Mouse (Mus musculus) c-Kit-positive CD71-positive TER-119-positive erythroid progenitor cells, embryonic 14.5 days (primary cell): ENCODE data around the gene Cep295.
"Not testable (repeated sequence)": the region's sequence is repeated elsewhere in the genome, so short reads cannot be mapped to it uniquely, and the experiment has no call there.

Experiments
- DNase-seq: peaks from one replicate; pipeline ENCODE4 v3.0.0-alpha.2; 2013; ENCODE audit warnings: low spot score

The Cep295 gene

DNA sequence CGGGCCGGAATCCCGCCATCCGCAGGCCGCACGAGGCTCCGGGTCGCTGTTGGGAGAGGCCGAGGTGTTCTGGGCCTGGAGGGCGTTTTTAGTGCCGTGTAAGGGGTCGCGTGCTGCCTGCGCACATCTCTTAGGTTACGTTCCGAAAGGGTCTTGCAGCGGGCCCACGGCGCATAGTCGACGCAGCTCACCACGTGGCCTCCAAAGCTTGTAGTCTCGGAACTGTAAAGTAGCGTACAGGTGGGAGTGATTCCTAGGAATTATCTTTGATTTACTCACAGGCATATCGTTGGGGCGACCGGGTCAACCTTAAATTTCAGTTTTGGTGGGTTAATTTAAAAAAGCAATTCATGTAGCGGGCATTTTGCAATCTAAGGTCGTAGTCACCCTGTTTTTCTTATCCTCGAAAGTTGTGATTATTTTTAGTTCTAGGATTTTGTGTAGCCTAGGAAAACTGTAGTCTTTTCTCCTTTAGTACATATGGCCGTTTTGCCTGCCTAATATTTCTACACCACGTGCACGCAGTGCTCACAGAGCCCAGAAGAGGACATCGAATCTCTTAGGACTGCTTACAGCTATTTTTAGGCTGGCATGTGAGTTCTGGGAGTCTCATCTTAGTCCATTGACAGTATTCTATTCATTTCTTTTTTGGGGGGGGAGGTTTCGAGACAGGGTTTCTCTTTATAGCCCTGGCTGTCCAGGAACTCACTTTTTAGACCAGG is 51.0 kb downstream of the Cep295 start, which contains the start of gene 4931406C07Rik:
4931406C07Rik (minus strand) TSS at position 51 of the 722 bp plus-strand sequence.
- DNase-seq = no peak

DNA sequence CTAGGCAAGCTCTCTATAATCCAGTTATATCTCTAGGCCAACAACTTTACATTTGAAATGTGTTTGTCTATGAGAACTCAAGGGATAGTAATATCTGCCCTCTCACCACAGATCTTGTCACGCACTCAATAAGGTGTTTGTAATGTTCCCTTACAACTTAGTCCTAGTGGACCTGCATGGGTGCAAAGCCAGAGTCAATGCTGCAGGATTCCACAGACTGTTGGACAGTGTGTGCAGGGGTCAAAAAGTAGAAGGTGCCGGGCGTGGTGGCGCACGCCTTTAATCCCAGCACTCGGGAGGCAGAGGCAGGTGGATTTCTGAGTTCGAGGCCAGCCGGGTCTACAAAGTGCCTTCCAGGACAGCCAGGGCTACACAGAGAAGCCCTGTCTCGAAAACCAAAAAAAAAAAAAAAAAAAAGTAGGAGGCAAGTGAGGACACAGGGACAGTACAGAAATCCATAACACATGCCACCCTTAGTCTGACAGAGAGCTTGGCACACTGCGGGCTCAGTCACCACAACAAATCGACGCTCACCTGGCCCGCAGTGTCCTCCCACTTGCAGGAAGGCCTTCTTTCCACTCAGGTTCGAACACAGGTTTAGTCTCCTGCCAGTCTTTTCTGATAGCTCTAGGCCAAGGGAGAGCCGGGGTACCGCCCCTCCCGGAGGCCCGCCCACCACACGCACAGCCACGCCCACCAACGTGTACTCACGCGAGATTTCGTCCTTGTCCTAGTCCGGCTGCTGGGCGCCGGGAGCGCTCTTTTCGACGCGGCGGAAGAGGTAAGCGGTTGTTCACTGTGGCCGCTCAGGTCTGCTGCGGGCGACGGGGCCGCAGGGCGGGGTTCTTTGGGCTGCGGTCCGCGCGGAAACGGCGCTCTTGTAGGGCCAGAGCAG is 51.8 kb downstream of the Cep295 start, which contains the start of gene Taf1d:
Taf1d (plus strand) TSS at position 712 of the 895 bp plus-strand sequence.
- DNase-seq = peak; percentile 93

DNA sequence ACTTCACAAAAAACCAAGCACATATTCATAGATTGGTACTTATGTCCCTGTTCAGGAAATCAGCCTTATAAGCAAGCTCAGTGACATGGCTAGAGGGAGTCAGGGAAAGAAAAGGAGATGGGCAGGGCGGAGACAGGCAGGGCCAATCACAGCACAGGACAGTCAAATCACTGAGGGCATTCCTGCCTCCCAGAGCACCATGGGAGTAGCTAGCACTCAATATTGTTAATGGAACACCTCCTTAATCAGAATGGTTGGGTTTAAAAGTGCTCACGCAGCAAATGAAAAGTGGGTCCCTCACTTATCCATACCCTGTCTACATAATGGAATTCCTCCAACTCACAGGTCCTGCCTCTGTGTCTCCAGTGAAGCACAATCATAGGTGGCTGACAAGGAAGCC is 54.7 kb downstream of the Cep295 start:
- no peak for DNase-seq

DNA sequence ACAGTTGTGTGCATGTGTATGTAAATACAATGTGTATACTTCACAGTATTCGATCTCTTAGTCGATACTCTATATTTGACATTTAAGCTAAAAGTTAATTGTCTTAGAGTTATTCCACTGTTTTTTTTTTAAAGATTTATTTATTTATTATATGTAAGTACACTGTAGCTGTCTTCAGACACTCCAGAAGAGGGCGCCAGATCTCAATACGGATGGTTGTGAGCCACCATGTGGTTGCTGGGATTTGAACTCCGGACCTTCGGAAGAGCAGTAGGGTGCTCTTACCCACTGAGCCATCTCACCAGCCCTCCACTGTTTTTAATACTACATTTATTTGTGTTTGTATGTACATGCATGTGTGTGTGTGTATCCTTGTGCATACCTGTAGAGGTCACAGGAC is 55.6 kb downstream of the Cep295 start:
- DNase-seq = not testable (repeated sequence)

DNA sequence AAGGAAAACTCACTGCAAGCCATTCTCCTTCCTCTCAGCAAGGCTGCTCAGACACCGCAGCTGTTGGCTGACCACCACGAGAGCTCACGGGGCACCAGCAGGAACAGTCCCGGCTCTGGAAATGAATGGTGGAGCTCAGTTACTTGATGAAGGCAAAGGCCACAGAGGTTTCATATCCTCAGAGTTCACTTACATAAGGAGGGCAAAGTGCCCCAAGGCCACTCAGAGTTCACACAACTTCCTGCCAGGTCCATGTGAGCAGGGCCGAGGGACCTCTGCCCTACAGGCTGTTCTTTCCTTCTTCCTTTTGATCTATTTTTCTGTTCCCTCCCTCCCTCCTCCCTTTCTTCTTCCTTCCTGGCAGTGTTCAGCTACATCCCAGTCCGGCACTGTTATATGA is 56.2 kb downstream of the Cep295 start:
- DNase-seq = no peak

DNA sequence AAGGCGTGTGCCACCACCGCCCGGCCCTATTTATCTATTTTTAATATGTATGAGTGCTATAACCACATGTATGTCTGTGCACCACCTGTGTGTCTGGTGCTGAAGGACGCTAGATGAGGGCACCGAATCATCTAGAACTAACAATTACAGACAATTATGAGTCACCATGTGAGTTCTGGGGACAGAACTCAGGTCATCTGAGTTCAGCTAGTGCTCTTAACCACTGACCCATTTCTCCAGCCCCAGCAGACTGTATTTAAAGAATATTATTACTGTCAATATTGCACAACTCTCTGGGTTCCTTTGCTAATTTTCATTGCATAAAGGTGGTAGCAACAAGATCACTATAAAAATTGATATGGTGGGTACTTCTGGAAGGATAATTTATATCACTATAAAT is 57.5 kb downstream of the Cep295 start:
- no peak for DNase-seq

DNA sequence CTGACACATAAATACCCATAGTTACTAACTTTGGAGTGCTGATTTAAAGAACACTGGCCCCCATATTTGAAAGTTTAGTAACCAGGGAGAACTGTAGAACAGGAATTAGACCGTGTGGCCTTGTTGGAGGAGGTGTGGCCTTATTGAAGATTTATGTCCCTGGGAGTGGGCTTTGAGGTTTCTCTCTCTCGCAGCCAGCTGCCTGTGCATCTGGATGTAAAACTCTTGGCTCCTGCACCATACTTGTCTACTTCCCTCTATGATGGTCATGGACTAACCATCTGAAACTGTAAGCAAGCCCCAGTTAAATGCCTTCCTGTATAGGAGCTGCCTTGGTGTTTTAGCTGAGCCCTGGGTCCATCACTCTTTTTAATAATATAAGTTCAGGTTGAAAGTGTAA is 59.1 kb downstream of the Cep295 start:
- DNase-seq = no peak

DNA sequence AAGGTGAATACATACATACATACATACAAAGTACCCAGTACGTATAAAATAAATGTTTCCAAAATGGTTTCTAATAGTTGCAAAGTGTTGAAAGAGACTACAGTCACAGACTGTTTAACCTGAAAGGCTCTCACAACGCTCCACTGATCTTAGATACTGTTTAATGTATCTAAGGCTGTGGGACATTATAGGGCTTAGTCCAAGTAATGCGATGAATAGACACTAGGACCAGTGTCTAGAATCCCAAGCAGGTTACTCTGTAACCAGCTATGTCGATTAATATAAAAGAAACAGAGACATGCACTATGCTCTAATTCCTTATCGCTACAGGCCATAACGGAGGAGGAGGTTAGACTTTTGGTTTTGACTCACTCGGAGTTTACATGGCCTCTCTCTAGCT is 60.5 kb downstream of the Cep295 start:
- no peak for DNase-seq

DNA sequence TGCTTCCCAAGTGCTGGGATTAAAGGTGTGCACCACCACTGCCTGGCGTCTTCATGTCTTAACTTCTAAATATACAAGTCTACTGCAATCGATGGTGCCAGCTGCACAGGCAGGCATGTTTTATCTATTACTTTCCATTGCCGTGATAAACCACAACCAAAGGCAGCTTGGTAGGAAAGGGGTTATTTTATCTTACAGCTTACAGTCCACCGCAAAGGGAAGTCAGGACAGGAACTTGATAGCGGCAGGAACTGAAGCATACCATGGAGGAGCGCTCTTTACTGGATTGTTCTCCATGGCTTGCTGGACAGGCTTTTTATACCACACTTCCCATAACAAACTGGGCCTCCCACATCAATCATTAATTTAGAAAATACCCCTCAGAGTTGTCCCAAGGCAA is 68.3 kb downstream of the Cep295 start:
- DNase-seq = peak; percentile 46

DNA sequence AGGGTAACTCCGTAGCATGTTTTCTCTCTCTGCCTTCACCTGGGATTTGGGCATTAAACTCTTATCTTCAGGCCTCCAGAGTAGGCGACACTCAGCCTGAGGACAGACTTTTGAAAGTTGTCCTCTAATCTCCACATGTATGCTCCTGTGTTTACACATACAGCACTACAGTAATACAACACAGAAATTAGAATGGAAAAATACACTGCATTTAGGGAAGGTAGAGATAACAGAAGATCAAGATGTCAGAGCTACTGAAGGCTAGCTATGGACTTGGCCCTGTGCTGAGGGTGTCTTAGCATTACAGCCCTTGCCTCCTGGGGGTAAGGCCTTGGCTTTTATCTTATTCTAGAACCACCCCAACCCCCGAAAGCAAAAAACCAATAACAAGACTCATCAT is 69.2 kb downstream of the Cep295 start:
- DNase-seq = no peak

DNA sequence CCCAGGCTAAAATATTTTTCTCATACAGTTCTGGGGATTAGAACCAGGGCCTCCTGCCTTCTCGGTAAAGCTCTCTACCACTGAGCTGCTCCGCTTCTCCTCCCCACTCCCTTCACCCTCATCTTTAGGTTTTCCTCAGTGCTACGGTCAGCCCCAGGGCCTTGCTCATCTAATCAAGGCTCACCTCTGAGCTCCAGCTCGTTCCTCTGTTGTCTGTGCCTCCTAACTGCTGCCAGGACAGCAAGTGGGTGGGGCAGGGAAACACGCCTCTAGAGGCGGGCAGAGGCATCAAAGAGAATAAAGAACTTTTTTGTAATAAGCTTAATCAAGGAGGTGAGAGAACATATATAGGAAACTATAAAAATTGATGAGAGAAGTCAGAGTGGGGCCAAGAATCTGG is 69.7 kb downstream of the Cep295 start:
- DNase-seq = no peak

DNA sequence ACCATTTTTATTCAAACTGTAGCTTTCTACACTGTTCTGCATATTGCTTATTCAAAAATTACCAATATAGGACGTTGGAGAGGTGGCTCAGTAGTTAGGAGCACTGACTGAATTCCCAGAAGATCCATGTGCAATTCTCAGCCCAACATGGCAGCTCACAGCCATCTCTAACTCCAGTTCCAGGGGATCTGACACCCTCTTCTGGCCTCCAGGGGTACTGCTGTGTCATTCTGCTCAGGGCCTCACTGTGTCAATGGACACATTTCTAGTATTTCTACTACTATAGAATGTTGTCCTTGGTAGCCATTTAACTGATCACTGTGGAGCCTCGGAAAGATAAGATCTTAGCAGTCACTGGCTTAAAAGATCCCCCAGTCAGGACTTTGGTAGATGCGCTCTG is 72.1 kb downstream of the Cep295 start:
- DNase-seq = no peak

DNA sequence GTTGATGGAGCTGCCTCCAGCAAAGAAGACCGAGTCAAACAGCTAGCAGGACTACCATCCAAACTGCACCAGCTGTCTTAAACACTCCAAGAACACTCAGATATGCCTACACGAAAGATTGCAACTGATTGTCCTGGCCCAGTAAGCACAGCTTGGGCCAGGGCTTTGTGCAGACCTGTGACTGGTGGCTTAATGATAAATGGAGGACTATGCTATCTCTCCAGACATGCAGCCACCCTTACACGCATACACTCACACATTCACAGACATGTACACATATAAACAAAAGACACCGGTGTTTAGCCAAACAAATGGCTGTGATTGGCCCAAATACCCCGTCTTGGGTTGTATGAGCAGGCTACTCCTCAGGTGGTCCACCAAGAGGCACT is 77.1 kb downstream of the Cep295 start:
- DNase-seq = no peak

DNA sequence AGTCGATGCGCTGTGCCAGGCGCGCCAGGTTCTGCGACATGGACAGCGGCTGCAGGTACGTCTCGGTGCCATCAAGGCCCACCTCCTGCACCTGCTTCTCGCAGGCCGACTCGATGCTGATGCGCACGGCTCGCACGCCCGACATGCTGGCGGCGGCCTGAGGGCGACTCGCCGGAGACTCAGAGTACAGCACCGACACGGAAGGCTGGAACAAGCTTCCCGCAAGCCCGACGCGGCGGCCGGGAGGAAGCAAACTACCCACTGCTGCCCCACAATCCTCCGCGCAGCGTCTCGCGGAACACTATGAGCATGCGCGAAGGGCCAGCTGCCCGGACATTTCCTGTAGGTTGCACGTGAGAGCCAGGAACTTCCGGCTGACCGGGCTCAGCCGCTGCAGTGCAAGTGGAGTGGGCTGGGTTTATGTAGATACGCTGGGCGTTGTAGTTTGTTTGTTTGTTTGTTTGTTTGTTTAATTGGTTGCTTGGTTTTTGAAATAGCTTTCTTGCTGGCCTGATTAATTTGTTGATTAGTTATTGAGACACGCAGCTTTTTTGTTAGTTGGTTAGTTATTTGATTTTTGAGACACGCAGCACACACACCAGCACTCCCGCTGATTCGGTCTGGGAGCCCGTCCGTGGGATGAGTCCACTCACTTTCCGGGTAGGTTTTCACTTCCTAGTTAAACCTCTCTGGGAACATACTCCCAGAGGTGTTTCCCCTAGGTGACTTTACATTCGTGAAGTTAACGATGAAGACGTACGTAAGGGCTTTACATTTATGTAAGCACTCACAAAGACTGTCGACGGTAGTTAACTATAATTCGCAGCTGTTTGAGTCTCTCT is 77.7 kb downstream of the Cep295 start, which contains the start of gene Med17:
Med17 (minus strand) TSS at position 283 of the 842 bp plus-strand sequence.
- DNase-seq = peak; percentile 92

DNA sequence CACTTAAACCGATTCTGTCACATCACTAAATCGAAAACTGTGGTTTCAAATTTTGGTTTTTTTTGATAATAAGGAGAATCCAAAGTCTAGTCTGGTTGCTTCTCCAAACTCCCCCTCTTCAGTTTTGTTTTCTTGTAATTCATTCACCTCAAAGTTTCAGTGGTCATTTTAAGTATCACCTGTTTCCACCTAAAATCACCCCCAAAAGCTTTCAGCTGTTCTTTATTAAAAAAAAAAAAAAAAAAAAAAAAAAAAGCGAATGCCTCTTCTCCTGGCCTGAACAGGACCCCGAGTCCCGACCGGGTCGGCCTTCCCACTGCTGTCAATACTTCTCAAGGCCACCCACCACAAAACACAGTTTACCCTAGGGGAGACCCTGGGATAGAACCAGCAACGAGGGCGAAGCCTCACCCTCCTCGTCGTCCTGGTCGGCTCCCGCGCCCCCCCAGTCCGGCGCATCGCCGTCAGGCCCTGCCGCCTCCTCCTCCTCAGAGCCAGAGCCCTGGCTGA is 78.4 kb downstream of the Cep295 start:
- no peak for DNase-seq

DNA sequence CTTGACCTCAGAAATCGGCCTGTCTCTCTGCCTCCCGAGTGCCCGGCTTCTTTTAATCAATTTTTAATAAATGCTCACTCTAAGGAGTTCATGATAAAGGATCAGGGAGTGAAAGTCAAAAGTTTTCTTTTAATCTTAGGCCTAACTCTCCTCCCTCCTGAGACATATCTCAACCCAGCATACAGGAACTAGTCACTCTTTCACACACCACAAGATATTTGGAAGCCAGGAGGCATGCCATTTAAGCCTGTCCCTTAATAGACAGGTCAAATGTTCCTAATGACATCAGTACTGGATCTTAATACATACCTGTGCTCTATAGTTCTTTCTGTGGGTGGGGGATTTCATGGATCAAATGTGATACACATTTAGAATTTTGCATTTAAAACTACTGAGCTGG is 79.2 kb downstream of the Cep295 start:
- DNase-seq = no peak

DNA sequence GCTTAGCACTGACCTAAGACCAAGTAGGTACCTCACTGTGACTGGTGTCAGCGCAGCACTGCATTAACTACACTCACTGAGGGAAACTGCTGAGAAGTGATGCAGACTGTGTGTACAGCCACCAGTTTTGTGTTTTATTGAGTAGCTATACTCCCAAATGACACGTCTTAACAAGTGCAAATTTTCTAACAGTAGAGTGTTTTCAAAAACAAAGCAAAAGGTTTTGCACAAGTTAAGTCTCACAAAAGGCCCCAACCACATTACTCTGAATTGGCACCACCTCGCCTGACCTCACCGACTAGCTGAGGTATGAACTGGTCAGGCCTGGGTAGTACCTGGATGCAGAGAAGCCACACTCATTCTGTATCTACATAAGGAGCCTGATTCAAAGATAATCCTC is 80.7 kb downstream of the Cep295 start:
- DNase-seq = no peak

DNA sequence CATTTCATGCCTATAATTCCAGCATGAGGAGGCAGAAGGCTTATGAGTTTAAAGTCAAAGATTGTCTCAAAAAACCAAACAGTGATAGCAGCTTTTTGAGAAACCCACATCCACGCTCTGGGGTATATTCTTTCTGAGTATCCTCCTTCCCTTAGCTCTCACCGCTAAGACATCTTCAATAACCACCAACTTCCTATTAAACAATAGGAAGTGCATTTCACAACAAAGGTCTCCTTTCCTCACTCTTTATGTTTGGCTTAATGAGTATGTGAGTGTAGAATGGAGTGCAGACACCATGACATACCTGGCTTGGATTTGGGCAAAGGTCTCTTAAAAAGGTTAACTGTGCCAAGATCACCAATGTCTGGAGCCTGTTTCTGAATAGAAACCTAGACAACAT is 83.6 kb downstream of the Cep295 start:
- no peak for DNase-seq
